In the genomic region with DNA sequence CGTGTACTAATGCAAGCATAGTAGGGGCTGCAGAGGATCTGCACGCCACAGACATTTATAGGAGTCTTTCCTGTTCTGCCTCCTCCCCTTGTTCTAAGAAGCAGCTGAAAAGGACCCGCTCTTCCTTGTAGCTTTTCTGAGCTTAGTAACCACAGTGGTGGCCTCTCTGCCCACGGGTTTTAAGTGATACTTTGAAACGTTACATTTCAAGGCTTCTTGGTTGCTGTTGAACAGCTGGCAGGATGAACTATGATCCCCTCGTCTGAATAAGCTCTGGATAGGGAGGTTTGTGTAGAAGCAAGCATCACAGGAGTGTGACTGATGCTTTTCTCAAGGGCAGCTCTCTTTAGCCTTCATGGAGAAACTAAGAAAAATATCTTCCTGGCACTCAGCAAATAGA, we compare ENCODE assay signal across 23 mouse cellular contexts. TPM values are rescaled to one million over a fixed set of nuclear protein-coding genes. Genes with fewer than 3 reads are reported as not detected.
DNase-seq lines count a peak whose midpoint lies in the region; ATAC-seq lines count a peak whose summit lies in the region.
"Had no signal": no experiment of that assay in that cellular context is flagged by ENCODE, and none has a peak within 500 bp of the region (broad histone marks: within the 10 kb centered on the region; RNA-seq: fewer than 3 reads in every experiment).

No protein-coding gene starts in this region.

- H3K4me2 ChIP-seq in embryonic facial prominence, embryonic 14.5 days (ENCODE audit: low read depth, low read length): no peak overlapping the region
- H3K4me2 ChIP-seq in limb, embryonic 13.5 days (replicated peaks): no peak overlapping the region
- H3K4me2 ChIP-seq: embryonic facial prominence, embryonic 13.5 days; forebrain, embryonic 13.5 days; forebrain, embryonic 15.5 days had no signal

- H3K36me3 ChIP-seq in embryonic facial prominence, embryonic 14.5 days (ENCODE audit: control insufficient read depth, insufficient read depth, low read length): no peaks in the 10 kb centered on the region
- no peaks in the 10 kb centered on the region for H3K36me3 ChIP-seq in embryonic facial prominence, embryonic 10.5 days (replicated peaks)
- no peaks in the 10 kb centered on the region for H3K36me3 ChIP-seq in limb, embryonic 13.5 days
- no peaks in the 10 kb centered on the region for H3K36me3 ChIP-seq in limb, embryonic 10.5 days
- H3K36me3 ChIP-seq: embryonic facial prominence, embryonic 13.5 days; forebrain, embryonic 15.5 days; G1E had no signal

- H3K4me1 ChIP-seq in embryonic facial prominence, embryonic 14.5 days (ENCODE audit: control insufficient read depth, insufficient read depth, low read length): no peaks in the 10 kb centered on the region
- H3K4me1 ChIP-seq in embryonic facial prominence, embryonic 10.5 days: no peaks in the 10 kb centered on the region
- H3K4me1 ChIP-seq in limb, embryonic 13.5 days: no peaks in the 10 kb centered on the region
- H3K4me1 ChIP-seq in limb, embryonic 10.5 days: no peaks in the 10 kb centered on the region
- H3K4me1 ChIP-seq: embryonic facial prominence, embryonic 13.5 days; forebrain, embryonic 13.5 days; forebrain, embryonic 15.5 days had no signal

- WGBS in embryonic facial prominence, embryonic 14.5 days: 43% methylated on average over 6 of the region's 6 CpGs
- 52% methylated on average over 6 of the region's 6 CpGs for WGBS in embryonic facial prominence, embryonic 10.5 days
- WGBS in limb, embryonic 13.5 days: 39% methylated on average over 6 of the region's 6 CpGs
- 62% methylated on average over 6 of the region's 6 CpGs for WGBS in limb, embryonic 10.5 days

- H3K27ac ChIP-seq in embryonic facial prominence, embryonic 14.5 days (replicated peaks; ENCODE audit: low read depth, low read length): no peak overlapping the region
- no peak overlapping the region for H3K27ac ChIP-seq in embryonic facial prominence, embryonic 10.5 days (replicated peaks)
- H3K27ac ChIP-seq in limb, embryonic 13.5 days: no peak overlapping the region
- H3K27ac ChIP-seq in limb, embryonic 10.5 days: no peak overlapping the region
- H3K27ac ChIP-seq: embryonic facial prominence, embryonic 13.5 days; forebrain, embryonic 13.5 days; forebrain, embryonic 15.5 days had no signal

- no peaks in the 10 kb centered on the region for H3K27me3 ChIP-seq in embryonic facial prominence, embryonic 14.5 days (replicated peaks; ENCODE audit: control insufficient read depth, insufficient read depth, low read length)
- no peaks in the 10 kb centered on the region for H3K27me3 ChIP-seq in embryonic facial prominence, embryonic 10.5 days (replicated peaks; ENCODE audit: low read depth, poor library complexity, severe bottlenecking)
- H3K27me3 ChIP-seq in limb, embryonic 13.5 days: no peaks in the 10 kb centered on the region
- no peaks in the 10 kb centered on the region for H3K27me3 ChIP-seq in limb, embryonic 10.5 days (ENCODE audit: low read depth, poor library complexity, severe bottlenecking)
- H3K27me3 ChIP-seq: embryonic facial prominence, embryonic 13.5 days; forebrain, embryonic 13.5 days; forebrain, embryonic 15.5 days; Patski had no signal

- no peaks in the 10 kb centered on the region for H3K9me3 ChIP-seq in embryonic facial prominence, embryonic 14.5 days (ENCODE audit: control insufficient read depth, low read length)
- no peaks in the 10 kb centered on the region for H3K9me3 ChIP-seq in embryonic facial prominence, embryonic 10.5 days
- no peaks in the 10 kb centered on the region for H3K9me3 ChIP-seq in limb, embryonic 13.5 days
- H3K9me3 ChIP-seq in limb, embryonic 10.5 days (replicated peaks): no peaks in the 10 kb centered on the region
- H3K9me3 ChIP-seq: embryonic facial prominence, embryonic 13.5 days; forebrain, embryonic 13.5 days; forebrain, embryonic 15.5 days had no signal

- no peak for ATAC-seq in embryonic facial prominence, embryonic 14.5 days (ENCODE audit: low read depth)
- ATAC-seq in limb, embryonic 13.5 days (ENCODE audit: low FRiP score, low read depth): peak; percentile 28; the same call in 1 of the 2 replicates
- ATAC-seq: activated CD4-positive, CD25-positive, alpha-beta regulatory T cell, adult 4 months; CD4-positive, CD25-positive, alpha-beta regulatory T cell, adult 4 months; forebrain, embryonic 13.5 days; forebrain, embryonic 15.5 days; forebrain, postnatal 0 days; Patski had no signal

- DNase-seq in adrenal gland, adult 2 months: peak; percentile 25
- DNase-seq in adrenal gland, postnatal 10 days: no peak
- DNase-seq in embryonic facial prominence, embryonic 14.5 days (ENCODE audit: low spot score): peak; percentile 12
- DNase-seq in embryonic facial prominence, embryonic 10.5 days (ENCODE audit: low spot score): no peak
- DNase-seq in limb, embryonic 10.5 days (ENCODE audit: low spot score): no peak
- DNase-seq: adrenal gland, postnatal 36 days; B cell, adult 2 months; cerebellum, adult 11-12 months; cerebellum, adult 2 months; cerebellum, adult 9-10 months; cerebellum, postnatal 10 days; cerebellum, postnatal 25 days; forebrain, postnatal 0 days had no signal

- no peak overlapping the region for H3K9ac ChIP-seq in embryonic facial prominence, embryonic 14.5 days (ENCODE audit: low read depth, low read length)
- no peak overlapping the region for H3K9ac ChIP-seq in limb, embryonic 13.5 days
- H3K9ac ChIP-seq: embryonic facial prominence, embryonic 13.5 days; forebrain, embryonic 13.5 days; forebrain, embryonic 15.5 days; forebrain, postnatal 0 days had no signal

- H3K4me3 ChIP-seq in embryonic facial prominence, embryonic 14.5 days (ENCODE audit: low read depth, low read length): no peak overlapping the region
- H3K4me3 ChIP-seq in embryonic facial prominence, embryonic 10.5 days: no peak overlapping the region
- no peak overlapping the region for H3K4me3 ChIP-seq in limb, embryonic 13.5 days
- H3K4me3 ChIP-seq in limb, embryonic 10.5 days: no peak overlapping the region
- H3K4me3 ChIP-seq: embryonic facial prominence, embryonic 13.5 days; forebrain, embryonic 13.5 days; forebrain, embryonic 15.5 days had no signal

RNA-seq across cellular contexts. Expression of gene Slc35f3, which starts 28.6 kb away (rescaled TPM):
- 1 to 10 TPM in 1 of 2 experiments, under 1 TPM in 1; 0.41 to 1.3 TPM for total RNA-seq in adrenal gland, adult 2 months (2021)
- polyA plus RNA-seq in adrenal gland, adult 2 months (2012; rRNA removed): 0.56 and 0.61 TPM in 2 replicates
- 1 to 10 TPM; 1.2 to 1.5 TPM for total RNA-seq in adrenal gland, postnatal 10 days (2021)
- polyA plus RNA-seq in embryonic facial prominence, embryonic 14.5 days (2014; fragmentation: Nextera tagmentation; extraction: Ambion mirVana): 1.2 TPM in 2 replicates
- 0.23 TPM in 1 of 2 replicates, not detected in the other for polyA plus RNA-seq in embryonic facial prominence, embryonic 10.5 days (2016; fragmentation: Nextera tagmentation; extraction: Ambion mirVana)
- polyA plus RNA-seq in limb, embryonic 13.5 days (2015; fragmentation: Nextera tagmentation; extraction: Ambion mirVana): 1.5 and 1.7 TPM in 2 replicates
- polyA plus RNA-seq in limb, embryonic 10.5 days (2016; fragmentation: Nextera tagmentation; extraction: Ambion mirVana): 0.06 and 0.16 TPM in 2 replicates
- total RNA-seq: CH12.LX, G1E had no signal
- polyA plus RNA-seq: activated CD4-positive, CD25-positive, alpha-beta regulatory T cell, adult 4 months; CD4-positive, CD25-positive, alpha-beta regulatory T cell, adult 4 months; forebrain, embryonic 11.5 days; G1E had no signal

Comparison
In these comparisons a context has a peak if more than half of its experiments do, and no peak if none do; other contexts are left out.
1. DNase-seq: peak in adrenal gland, adult 2 months (single experiment) and embryonic facial prominence, embryonic 14.5 days (single experiment); none in adrenal gland, postnatal 10 days (single experiment), embryonic facial prominence, embryonic 10.5 days (single experiment) and limb, embryonic 10.5 days (single experiment).